Mouse (Mus musculus) lung, embryonic 16.5 days (tissue): ENCODE measurements around the gene Sptbn4. TPM values are rescaled to one million over a fixed set of nuclear protein-coding genes. Genes with fewer than 3 reads are reported as not detected.
A peak's percentile ranks its signal among the peaks of the same experiment; 100 is the strongest.

Experiments
- ATAC-seq: fragments of 200-750 bp; cut with Nextera tagmentation; 2 replicates; pipeline ENCODE4 v1.8.0; 2017; ENCODE audit warnings: low read depth, mild to moderate bottlenecking, moderate library complexity
- H3K27ac ChIP-seq: fragments of 300-500 bp; sonication (generic); 2 replicates; pipeline ENCODE4 v1.5.1; 2014; ENCODE audit warnings: mild to moderate bottlenecking, control low read depth, low read length
- H3K27me3 ChIP-seq: fragments of 300-500 bp; sonication (generic); 2 replicates; pipeline ENCODE4 v1.6.1; 2014; ENCODE audit warnings: low read depth, low read length, mixed read lengths; ENCODE audit not compliant: control insufficient read depth, insufficient read depth
- H3K36me3 ChIP-seq: fragments of 300-500 bp; sonication (generic); 2 replicates; pipeline ENCODE4 v1.6.1; 2014; ENCODE audit warnings: low read length; ENCODE audit not compliant: control insufficient read depth, insufficient read depth
- H3K4me1 ChIP-seq: fragments of 300-500 bp; sonication (generic); replicated peaks from 2 replicates; pipeline ENCODE4 v1.6.1; 2014; ENCODE audit warnings: low read length, mixed read lengths; ENCODE audit not compliant: control insufficient read depth, insufficient read depth
- H3K4me2 ChIP-seq: fragments of 300-500 bp; sonication (generic); 2 replicates; pipeline ENCODE4 v1.6.1; 2014; ENCODE audit warnings: low read depth, low read length, control low read depth
- H3K4me3 ChIP-seq: fragments of 300-500 bp; sonication (generic); 2 replicates; pipeline ENCODE4 v1.5.1; 2014; ENCODE audit warnings: mild to moderate bottlenecking, low read length, control low read depth
- H3K9ac ChIP-seq: fragments of 300-500 bp; sonication (generic); 2 replicates; pipeline ENCODE4 v1.6.1; 2014; ENCODE audit warnings: low read length, control low read depth
- H3K9me3 ChIP-seq: fragments of 300-500 bp; sonication (generic); 2 replicates; pipeline ENCODE4 v1.6.1; 2016; ENCODE audit warnings: low read length; ENCODE audit not compliant: control insufficient read depth
- WGBS: fragments of 180-500 bp; shearing (Covaris S2); extraction: QIAGEN DNeasy Blood & Tissue Kit; methylation state at CpG from one replicate; pipeline ENCODE4 v1.1.7; 2014; 5-methylcytosine and 5-hydroxymethylcytosine counted together
- polyA plus RNA-seq: library from polyadenylated mRNA; unstranded; fragments of >200 nt; fragmentation: Nextera tagmentation; extraction: Ambion mirVana; gene quantifications from 2 replicates; pipeline ENCODE4 v1.2.1, GENCODE M21; 2015

The Sptbn4 gene
- polyA plus RNA-seq, 1 experiment from 2014 or later: 0.29 TPM

DNA sequence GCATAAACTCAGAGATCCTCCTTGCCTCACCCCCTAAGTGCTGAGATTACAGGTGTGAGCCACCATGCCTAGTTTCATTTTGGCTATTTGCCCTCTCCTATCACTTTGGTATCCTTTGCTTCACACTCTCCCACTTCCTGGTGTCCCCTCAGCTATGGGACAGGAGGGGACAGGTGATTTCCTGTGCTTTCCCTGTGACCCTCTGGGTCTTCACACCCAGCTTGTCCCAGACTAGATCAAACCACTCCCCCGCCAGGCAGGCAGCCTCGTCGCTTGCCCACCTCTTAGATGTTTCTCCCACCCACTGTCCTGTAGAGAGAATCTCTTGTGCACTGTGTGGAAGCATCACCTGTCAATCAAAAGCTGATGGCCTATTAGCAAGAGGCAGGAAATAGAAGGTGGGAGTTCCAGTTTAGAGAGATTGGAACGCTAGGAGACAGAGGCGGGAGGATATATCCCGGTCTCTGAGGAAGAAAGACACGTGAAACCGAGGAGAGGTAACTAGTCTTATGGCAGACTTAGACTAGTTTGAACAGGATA is 136.4 kb downstream of the Sptbn4 start:
- WGBS: 51% methylated on average over 8 of the region's 8 CpGs
- ATAC-seq: 0 out of 2 replicates have a peak, but pooled peaks have one; percentile 2
- H3K9ac ChIP-seq: no peak overlapping the region; the same call in 1 of the 2 replicates

DNA sequence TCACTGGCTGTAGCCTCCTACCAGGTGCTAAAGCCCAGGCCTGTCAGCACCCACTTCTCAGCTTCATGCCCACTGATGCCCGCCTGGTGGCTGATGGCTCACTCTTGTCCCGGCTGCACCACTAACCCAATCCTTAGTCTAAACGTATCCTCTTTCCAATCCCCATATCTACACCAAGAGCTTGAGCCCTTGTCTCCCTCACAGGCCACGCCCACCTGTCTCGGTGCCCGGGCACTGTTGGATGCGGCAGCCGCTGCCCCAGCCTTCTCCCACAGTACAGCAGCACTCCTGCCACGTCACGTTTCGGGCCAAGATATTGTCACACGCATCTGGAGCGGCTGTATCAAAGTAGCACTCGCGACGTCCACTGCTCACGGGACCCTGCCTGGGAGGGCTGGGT is 137.2 kb downstream of the Sptbn4 start:
- no peaks in the 10 kb centered on the region for H3K27me3 ChIP-seq
- H3K27ac ChIP-seq: peak overlapping the region; percentile 83
- peak; percentile 35 for ATAC-seq
- peak overlapping the region; percentile 37 for H3K4me3 ChIP-seq
- peaks cover 20% of the 10 kb centered on the region for H3K4me1 ChIP-seq
- 12% methylated on average over 17 of the region's 17 CpGs for WGBS
- peak overlapping the region; percentile 59 for H3K4me2 ChIP-seq
- H3K9me3 ChIP-seq: peaks cover 8% of the 10 kb centered on the region
- H3K36me3 ChIP-seq: peaks cover 21% of the 10 kb centered on the region
- H3K9ac ChIP-seq: peak overlapping the region; percentile 50

More for the DNA sequence above, 136.4 kb downstream of the Sptbn4 start:
- peaks cover 20% of the 10 kb centered on the region for H3K4me1 ChIP-seq
- H3K9me3 ChIP-seq: peaks cover 8% of the 10 kb centered on the region
- H3K4me3 ChIP-seq: no peak overlapping the region
- no peaks in the 10 kb centered on the region for H3K27me3 ChIP-seq
- peak overlapping the region; percentile 83 for H3K27ac ChIP-seq
- H3K36me3 ChIP-seq: peaks cover 21% of the 10 kb centered on the region
- peak overlapping the region; percentile 59; the same call in 1 of the 2 replicates for H3K4me2 ChIP-seq

DNA sequence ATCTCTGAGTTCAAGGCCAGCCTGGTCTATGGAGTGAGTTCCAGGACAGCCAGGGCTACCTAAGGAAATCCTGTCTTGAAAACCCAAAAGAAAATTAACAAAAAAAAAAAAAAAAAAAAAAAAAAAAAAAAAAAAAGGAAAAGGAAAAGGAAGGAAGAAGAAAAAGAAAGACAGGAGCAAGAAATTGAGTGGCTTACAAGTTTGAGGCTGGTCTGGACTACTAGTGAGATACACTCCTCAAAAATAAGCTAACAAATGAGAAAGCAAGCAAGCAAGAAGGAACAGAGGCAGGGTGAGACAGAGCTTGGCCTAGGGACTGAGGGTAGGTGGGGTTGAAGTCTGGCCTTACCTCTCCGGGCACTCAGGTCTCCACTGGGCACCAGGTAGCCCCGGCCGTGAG is 137.7 kb downstream of the Sptbn4 start:
- Histone ChIP-seq H3K27ac (peak overlapping the region; percentile 83), H3K4me1 (peaks cover 20% of the 10 kb centered on the region), H3K4me3 (peak overlapping the region; percentile 37; the same call in 1 of the 2 replicates), H3K27me3 (no peaks in the 10 kb centered on the region), H3K9me3 (peaks cover 8% of the 10 kb centered on the region), H3K4me2 (peak overlapping the region; percentile 59; the same call in 1 of the 2 replicates), H3K36me3 (peaks cover 21% of the 10 kb centered on the region), H3K9ac (peak overlapping the region; percentile 50; the same call in 1 of the 2 replicates)
- ATAC-seq: no peak
- 52% methylated on average over 3 of the region's 3 CpGs for WGBS

DNA sequence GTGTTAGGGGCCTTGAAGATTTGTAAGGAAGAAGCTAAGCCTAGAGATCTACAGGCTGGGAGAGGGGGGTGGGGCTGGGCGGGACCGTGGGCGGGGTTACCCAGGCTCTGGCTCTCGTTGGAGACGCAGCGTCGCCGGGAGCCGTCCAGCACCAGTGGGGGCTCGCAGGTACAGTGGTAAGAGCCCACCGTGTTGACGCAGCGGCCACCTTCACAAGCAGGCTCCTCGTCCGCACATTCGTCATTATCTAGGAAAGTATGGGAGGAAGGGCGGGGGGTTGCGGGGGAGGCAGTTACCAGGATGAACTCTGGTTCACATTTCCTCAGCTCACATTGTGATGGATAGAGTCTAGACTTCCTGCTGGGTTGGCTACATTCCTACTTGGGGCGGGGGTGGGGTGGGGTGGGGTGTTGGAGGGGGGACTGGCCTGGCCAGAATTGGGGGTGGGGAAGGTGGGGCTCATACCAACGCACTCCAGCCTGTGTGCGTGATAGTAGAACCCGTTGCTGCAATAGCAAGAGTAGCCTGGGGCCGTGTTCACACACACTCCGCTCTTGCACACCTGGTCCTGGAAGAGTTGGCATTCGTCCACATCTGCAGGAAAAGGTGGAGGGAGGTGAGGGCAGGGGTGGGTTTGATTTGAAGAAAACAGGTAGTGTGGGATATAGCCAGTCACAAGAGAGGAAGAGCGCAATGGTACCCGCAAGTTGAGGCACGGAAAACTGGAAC is 138.5 kb downstream of the Sptbn4 start:
- WGBS: 11% methylated on average over 28 of the region's 28 CpGs
- Histone ChIP-seq H3K36me3 (peaks cover 14% of the 10 kb centered on the region), H3K9ac (peak overlapping the region; percentile 31; the same call in 1 of the 2 replicates), H3K27ac (peak overlapping the region; percentile 77), H3K4me1 (peaks cover 20% of the 10 kb centered on the region), H3K9me3 (peaks cover 1% of the 10 kb centered on the region; the same call in 1 of the 2 replicates), H3K4me2 (peak overlapping the region; percentile 60), H3K4me3 (peak overlapping the region; percentile 47), H3K27me3 (no peaks in the 10 kb centered on the region)
- ATAC-seq: peak; percentile 72

DNA sequence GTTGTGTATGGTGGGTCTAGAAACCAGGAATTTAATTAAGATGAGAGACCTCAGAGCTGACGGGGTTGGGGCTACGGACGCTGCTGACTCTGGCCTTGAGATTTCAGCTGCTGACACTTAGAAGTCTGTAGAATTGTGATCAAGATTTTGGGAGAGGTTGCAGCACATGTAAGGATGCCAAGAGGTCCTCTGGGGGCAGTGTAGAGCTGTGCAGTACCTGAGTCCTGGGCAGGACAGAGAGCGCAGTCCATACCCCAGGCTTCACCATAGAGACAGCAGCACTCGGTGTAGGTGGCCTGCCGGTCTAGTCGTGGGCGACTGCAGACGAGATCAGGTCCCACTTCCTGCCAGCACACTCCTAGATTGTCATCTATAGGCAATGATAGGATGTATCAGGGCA is 139.9 kb downstream of the Sptbn4 start:
- ATAC-seq: no peak
- Histone ChIP-seq H3K4me2 (no peak overlapping the region), H3K27ac (no peak overlapping the region), H3K4me1 (peaks cover 20% of the 10 kb centered on the region), H3K9me3 (no peaks in the 10 kb centered on the region), H3K27me3 (no peaks in the 10 kb centered on the region), H3K9ac (no peak overlapping the region), H3K4me3 (no peak overlapping the region), H3K36me3 (peaks cover 2% of the 10 kb centered on the region)
- 75% methylated on average over 9 of the region's 9 CpGs for WGBS

Other genes with a start within 250 kb of the Sptbn4 start
- gene Itpkc, start 219.0 kb downstream of the Sptbn4 start, polyA plus RNA-seq: 4.1 and 4.3 TPM in 2 replicates
- 23.4 and 23.5 TPM in 2 replicates for gene Coq8b, start 214.7 kb downstream of the Sptbn4 start, polyA plus RNA-seq
- gene Numbl, start 189.3 kb downstream of the Sptbn4 start, polyA plus RNA-seq: 14.8 and 14.9 TPM in 2 replicates
- gene Ltbp4, start 110.0 kb downstream of the Sptbn4 start, polyA plus RNA-seq: 107 and 127 TPM in 2 replicates
- gene Shkbp1, start 91.7 kb downstream of the Sptbn4 start, polyA plus RNA-seq: 43.6 and 46.2 TPM in 2 replicates
- gene Gm20479, start 90.3 kb downstream of the Sptbn4 start, polyA plus RNA-seq: 0.52 and 1.1 TPM in 2 replicates
- gene Blvrb, start 292 bp upstream of the Sptbn4 start, polyA plus RNA-seq: 58.3 and 75.9 TPM in 2 replicates
- gene Sertad3, start 26.1 kb upstream of the Sptbn4 start, polyA plus RNA-seq: 28.4 and 30.7 TPM in 2 replicates
- gene Sertad1, start 39.2 kb upstream of the Sptbn4 start, polyA plus RNA-seq: 55.6 and 57.3 TPM in 2 replicates
- 13.0 and 13.6 TPM in 2 replicates for gene Prx, start 51.6 kb upstream of the Sptbn4 start, polyA plus RNA-seq
- gene Hipk4, start 75.6 kb upstream of the Sptbn4 start, polyA plus RNA-seq: 0.72 and 1.1 TPM in 2 replicates
- gene Pld3, start 105.5 kb upstream of the Sptbn4 start, polyA plus RNA-seq: 85.6 and 95.6 TPM in 2 replicates
- gene 2310022A10Rik, start 105.5 kb upstream of the Sptbn4 start, polyA plus RNA-seq: 22.8 and 24.9 TPM in 2 replicates
- 89.4 and 93.0 TPM in 2 replicates for gene Akt2, start 143.9 kb upstream of the Sptbn4 start, polyA plus RNA-seq
- gene Ttc9b, start 206.2 kb upstream of the Sptbn4 start, polyA plus RNA-seq: 0.29 and 0.40 TPM in 2 replicates
- 4.6 and 5.0 TPM in 2 replicates for gene Map3k10, start 226.9 kb upstream of the Sptbn4 start, polyA plus RNA-seq
- gene Zfp607b, start 241.7 kb upstream of the Sptbn4 start, polyA plus RNA-seq: 4.4 and 6.4 TPM in 2 replicates